Mouse (Mus musculus): ENCODE measurements around the gene Pcca. TPM values are rescaled to one million over a fixed set of nuclear protein-coding genes. Genes with fewer than 3 reads are reported as not detected.

The Pcca gene
- polyA plus RNA-seq, 1 experiment = 24.8 TPM

- Histone ChIP-seq H3K27ac (ENCODE audit: control insufficient read depth, insufficient read depth, low read depth, low read length, poor library complexity) (no peak overlapping the region), H3K4me3 (replicated peaks; ENCODE audit: control insufficient read depth, low read depth, low read length) (no peak overlapping the region), H3K4me1 (ENCODE audit: control insufficient read depth, insufficient read depth, low read length) (no peaks in the 10 kb centered on the region)
- TF ChIP-seq POLR2A (IDR thresholded peaks at IDR 0.05; ENCODE audit: borderline replicate concordance, control insufficient read depth, low read depth, low read length) = no peak
- no peak for TF ChIP-seq CTCF (IDR thresholded peaks at IDR 0.05; ENCODE audit: control insufficient read depth, insufficient read depth, low read length)
- 89% methylated on average over 4 of the region's 4 CpGs for WGBS
Measured at GRCm38 (mm10) chr14:122883410-122883806, 349.3 kb downstream of the Pcca start.

- no peaks in the 10 kb centered on the region for H3K4me1 ChIP-seq (ENCODE audit: control insufficient read depth, insufficient read depth, low read length)
- no peak overlapping the region for H3K4me3 ChIP-seq (replicated peaks; ENCODE audit: control insufficient read depth, low read depth, low read length)
- TF ChIP-seq CTCF (IDR thresholded peaks at IDR 0.05; ENCODE audit: control insufficient read depth, insufficient read depth, low read length) (no peak), POLR2A (IDR thresholded peaks at IDR 0.05; ENCODE audit: borderline replicate concordance, control insufficient read depth, low read depth, low read length) (no peak)
- H3K27ac ChIP-seq (ENCODE audit: control insufficient read depth, insufficient read depth, low read depth, low read length, poor library complexity) = no peak overlapping the region
- 81% methylated on average over 10 of the region's 10 CpGs for WGBS
Measured at GRCm38 (mm10) chr14:122883821-122884584, 349.9 kb downstream of the Pcca start.

- Histone ChIP-seq H3K4me1 (ENCODE audit: control insufficient read depth, insufficient read depth, low read length) (no peaks in the 10 kb centered on the region), H3K4me3 (replicated peaks; ENCODE audit: control insufficient read depth, low read depth, low read length) (no peak overlapping the region), H3K27ac (ENCODE audit: control insufficient read depth, insufficient read depth, low read depth, low read length, poor library complexity) (no peak overlapping the region)
- TF ChIP-seq CTCF (IDR thresholded peaks at IDR 0.05; ENCODE audit: control insufficient read depth, insufficient read depth, low read length) = no peak
- no peak for TF ChIP-seq POLR2A (IDR thresholded peaks at IDR 0.05; ENCODE audit: borderline replicate concordance, control insufficient read depth, low read depth, low read length)
- WGBS = 88% methylated on average over 7 of the region's 7 CpGs
Measured at GRCm38 (mm10) chr14:122885893-122886292, 351.8 kb downstream of the Pcca start.

GRCm38 (mm10) chr14:122887278-122887677 is 353.2 kb downstream of the Pcca start:
- Histone ChIP-seq H3K4me1 (ENCODE audit: control insufficient read depth, insufficient read depth, low read length) (no peaks in the 10 kb centered on the region), H3K27ac (ENCODE audit: control insufficient read depth, insufficient read depth, low read depth, low read length, poor library complexity) (no peak overlapping the region), H3K4me3 (replicated peaks; ENCODE audit: control insufficient read depth, low read depth, low read length) (no peak overlapping the region)
- 25% methylated on average over 1 of the region's 1 CpGs for WGBS
- TF ChIP-seq POLR2A (IDR thresholded peaks at IDR 0.05; ENCODE audit: borderline replicate concordance, control insufficient read depth, low read depth, low read length) (no peak), CTCF (IDR thresholded peaks at IDR 0.05; ENCODE audit: control insufficient read depth, insufficient read depth, low read length) (no peak)

- 89% methylated on average over 3 of the region's 3 CpGs for WGBS
- no peak overlapping the region for H3K27ac ChIP-seq (ENCODE audit: control insufficient read depth, insufficient read depth, low read depth, low read length, poor library complexity)
- no peaks in the 10 kb centered on the region for H3K4me1 ChIP-seq (ENCODE audit: control insufficient read depth, insufficient read depth, low read length)
- H3K4me3 ChIP-seq (replicated peaks; ENCODE audit: control insufficient read depth, low read depth, low read length) = no peak overlapping the region
- TF ChIP-seq POLR2A (IDR thresholded peaks at IDR 0.05; ENCODE audit: borderline replicate concordance, control insufficient read depth, low read depth, low read length) = no peak
- TF ChIP-seq CTCF (IDR thresholded peaks at IDR 0.05; ENCODE audit: control insufficient read depth, insufficient read depth, low read length) = no peak
Measured at GRCm38 (mm10) chr14:122887702-122888479, 353.8 kb downstream of the Pcca start.

GRCm38 (mm10) chr14:122888480-122888872 is 354.4 kb downstream of the Pcca start:
- 86% methylated on average over 1 of the region's 1 CpGs for WGBS
- no peaks in the 10 kb centered on the region for H3K4me1 ChIP-seq (ENCODE audit: control insufficient read depth, insufficient read depth, low read length)
- no peak overlapping the region for H3K4me3 ChIP-seq (replicated peaks; ENCODE audit: control insufficient read depth, low read depth, low read length)
- no peak overlapping the region for H3K27ac ChIP-seq (ENCODE audit: control insufficient read depth, insufficient read depth, low read depth, low read length, poor library complexity)
- TF ChIP-seq POLR2A (IDR thresholded peaks at IDR 0.05; ENCODE audit: borderline replicate concordance, control insufficient read depth, low read depth, low read length) (no peak), CTCF (IDR thresholded peaks at IDR 0.05; ENCODE audit: control insufficient read depth, insufficient read depth, low read length) (no peak)

GRCm38 (mm10) chr14:122891470-122891968 is 357.4 kb downstream of the Pcca start:
- Histone ChIP-seq H3K27ac (ENCODE audit: control insufficient read depth, insufficient read depth, low read depth, low read length, poor library complexity) (no peak overlapping the region), H3K4me3 (replicated peaks; ENCODE audit: control insufficient read depth, low read depth, low read length) (no peak overlapping the region), H3K4me1 (ENCODE audit: control insufficient read depth, insufficient read depth, low read length) (no peaks in the 10 kb centered on the region)
- no peak for TF ChIP-seq CTCF (IDR thresholded peaks at IDR 0.05; ENCODE audit: control insufficient read depth, insufficient read depth, low read length)
- TF ChIP-seq POLR2A (IDR thresholded peaks at IDR 0.05; ENCODE audit: borderline replicate concordance, control insufficient read depth, low read depth, low read length) = no peak
- WGBS = 86% methylated on average over 12 of the region's 12 CpGs

GRCm38 (mm10) chr14:122896106-122896505 is 362.0 kb downstream of the Pcca start:
- Histone ChIP-seq H3K27ac (ENCODE audit: control insufficient read depth, insufficient read depth, low read depth, low read length, poor library complexity) (no peak overlapping the region), H3K4me3 (replicated peaks; ENCODE audit: control insufficient read depth, low read depth, low read length) (no peak overlapping the region), H3K4me1 (ENCODE audit: control insufficient read depth, insufficient read depth, low read length) (no peaks in the 10 kb centered on the region)
- WGBS = 84% methylated on average over 1 of the region's 1 CpGs
- TF ChIP-seq POLR2A (IDR thresholded peaks at IDR 0.05; ENCODE audit: borderline replicate concordance, control insufficient read depth, low read depth, low read length) (no peak), CTCF (IDR thresholded peaks at IDR 0.05; ENCODE audit: control insufficient read depth, insufficient read depth, low read length) (no peak)

Measured in bone marrow, adult 2 months (tissue).